Mouse (Mus musculus): ENCODE measurements around the gene Pex14.
"Not testable (repeated sequence)": the region's sequence is repeated elsewhere in the genome, so short reads cannot be mapped to it uniquely, and the experiment has no call there.

The Pex14 gene

GRCm38 (mm10) chr4:149099369-149100017 is at the start of gene Pex14:
Gene Pex14, minus strand, starts transcription at chr4:149099876.
- peak; percentile 75 for DNase-seq (ENCODE audit: low read depth, low spot score)

- no peak for DNase-seq (ENCODE audit: low read depth, low spot score)
These were observed 49.5 kb upstream of the Pex14 start for GRCm38 (mm10) chr4:149149196-149149595.

GRCm38 (mm10) chr4:149148084-149148483 is 48.4 kb upstream of the Pex14 start:
- DNase-seq (ENCODE audit: low read depth, low spot score) = no peak

- no peak for DNase-seq (ENCODE audit: low read depth, low spot score)
These were observed 47.9 kb upstream of the Pex14 start for GRCm38 (mm10) chr4:149147528-149147927.

GRCm38 (mm10) chr4:149145151-149145550 is 45.5 kb upstream of the Pex14 start:
- no peak for DNase-seq (ENCODE audit: low read depth, low spot score)

- peak; percentile 78 for DNase-seq (ENCODE audit: low read depth, low spot score)
These were observed 44.8 kb upstream of the Pex14 start for GRCm38 (mm10) chr4:149144459-149144858.

- DNase-seq (ENCODE audit: low read depth, low spot score) = no peak
These were observed 43.9 kb upstream of the Pex14 start for GRCm38 (mm10) chr4:149143594-149143993.

GRCm38 (mm10) chr4:149138515-149138914 is 38.8 kb upstream of the Pex14 start:
- DNase-seq (ENCODE audit: low read depth, low spot score) = no peak

- peak; percentile 73 for DNase-seq (ENCODE audit: low read depth, low spot score)
These were observed 37.5 kb upstream of the Pex14 start, which contains the start of gene Cenps for GRCm38 (mm10) chr4:149136982-149137770. Gene Cenps, minus strand, starts transcription at chr4:149137629.

- no peak for DNase-seq (ENCODE audit: low read depth, low spot score)
These were observed 36.6 kb upstream of the Pex14 start for GRCm38 (mm10) chr4:149136116-149136850.

GRCm38 (mm10) chr4:149133395-149133794 is 33.7 kb upstream of the Pex14 start:
- DNase-seq (ENCODE audit: low read depth, low spot score) = no peak

- no peak for DNase-seq (ENCODE audit: low read depth, low spot score)
These were observed 32.3 kb upstream of the Pex14 start for GRCm38 (mm10) chr4:149131789-149132565.

- DNase-seq (ENCODE audit: low read depth, low spot score) = no peak
These were observed 31.5 kb upstream of the Pex14 start for GRCm38 (mm10) chr4:149131021-149131752.

GRCm38 (mm10) chr4:149128467-149128866 is 28.8 kb upstream of the Pex14 start:
- DNase-seq (ENCODE audit: low read depth, low spot score) = no peak

- no peak for DNase-seq (ENCODE audit: low read depth, low spot score)
These were observed 27.0 kb upstream of the Pex14 start, which contains the start of gene Cort for GRCm38 (mm10) chr4:149126663-149127062. Gene Cort, minus strand, starts transcription at chr4:149126763.

GRCm38 (mm10) chr4:149126115-149126509 is 26.4 kb upstream of the Pex14 start:
- DNase-seq (ENCODE audit: low read depth, low spot score) = no peak

- DNase-seq (ENCODE audit: low read depth, low spot score) = no peak
These were observed 25.9 kb upstream of the Pex14 start for GRCm38 (mm10) chr4:149125341-149126114.

- DNase-seq (ENCODE audit: low read depth, low spot score) = no peak
These were observed 23.8 kb upstream of the Pex14 start for GRCm38 (mm10) chr4:149123432-149123831.

- DNase-seq (ENCODE audit: low read depth, low spot score) = not testable (repeated sequence)
These were observed 20.4 kb upstream of the Pex14 start for GRCm38 (mm10) chr4:149119978-149120562.
